Mouse (Mus musculus): ENCODE data around the gene Cyp2f2. TPM values are rescaled to one million over a fixed set of nuclear protein-coding genes. Genes with fewer than 3 reads are reported as not detected.
A peak's percentile ranks its signal among the peaks of the same experiment; 100 is the strongest.

The Cyp2f2 gene
- polyA plus RNA-seq, 1 experiment from 2014 or later = 3.0 TPM

DNA sequence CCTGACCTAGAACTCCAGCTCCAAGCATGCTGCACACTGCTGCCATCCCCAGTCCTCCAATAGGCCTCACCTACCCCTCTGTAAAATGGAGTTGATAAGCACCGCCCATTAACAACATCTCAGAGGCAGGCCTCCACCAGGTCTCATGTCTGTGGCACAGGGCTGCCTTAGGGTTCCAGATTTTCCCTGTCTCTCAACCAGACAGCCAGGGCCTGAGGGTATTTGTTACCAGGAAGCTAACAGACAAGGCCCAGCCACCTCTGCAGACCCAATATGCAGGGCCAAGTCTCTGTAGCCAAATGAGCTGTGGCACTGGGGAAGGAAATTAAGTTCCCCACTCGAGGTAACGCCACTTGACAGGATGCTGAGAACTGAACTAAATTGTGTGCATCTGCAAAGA, 41.2 kb downstream of the Cyp2f2 start:
- no peak overlapping the region for H3K9ac ChIP-seq (ENCODE audit: low read depth, low read length)
- H3K27ac ChIP-seq (ENCODE audit: low read length) = no peak overlapping the region

DNA sequence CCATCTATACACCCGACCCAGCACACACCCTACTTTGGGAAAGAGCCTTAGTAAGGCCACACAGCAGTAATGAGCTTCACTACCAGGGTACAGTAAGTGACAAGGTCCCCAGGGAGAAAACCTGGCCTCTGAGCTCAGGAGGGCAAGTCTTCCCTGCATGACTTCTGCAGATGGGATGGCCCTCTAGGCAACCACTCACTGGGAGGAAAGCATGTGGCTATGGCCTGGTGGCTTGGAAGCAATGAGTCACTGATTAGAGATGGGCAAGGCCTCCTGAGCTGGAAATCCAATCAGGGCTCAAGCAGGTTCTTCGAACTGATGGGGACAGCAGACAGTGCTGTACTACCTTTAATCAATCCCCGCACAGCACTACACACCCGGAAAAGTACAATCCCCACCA, 42.0 kb downstream of the Cyp2f2 start:
- no peak overlapping the region for H3K9ac ChIP-seq (ENCODE audit: low read depth, low read length)
- H3K27me3 ChIP-seq (ENCODE audit: control insufficient read depth, insufficient read depth, low read depth, low read length) = no peaks in the 10 kb centered on the region
- no peak for ATAC-seq (ENCODE audit: low read depth)
- peaks cover 16% of the 10 kb centered on the region for H3K36me3 ChIP-seq (ENCODE audit: control insufficient read depth, insufficient read depth)
- WGBS (ENCODE audit: insufficient replicate concordance) = 73% methylated on average over 4 of the region's 4 CpGs
- H3K4me1 ChIP-seq (ENCODE audit: control insufficient read depth, low read depth, low read length) = peaks cover 43% of the 10 kb centered on the region
- no peaks in the 10 kb centered on the region for H3K9me3 ChIP-seq (replicated peaks; ENCODE audit: control insufficient read depth, low read length)
- H3K27ac ChIP-seq (ENCODE audit: low read length) = no peak overlapping the region
- H3K4me3 ChIP-seq (ENCODE audit: low read depth, low read length) = no peak overlapping the region
- H3K4me2 ChIP-seq (ENCODE audit: low read depth, low read length) = no peak overlapping the region

More for the DNA sequence above, 41.2 kb downstream of the Cyp2f2 start:
- H3K4me2 ChIP-seq (ENCODE audit: low read depth, low read length) = no peak overlapping the region
- ATAC-seq (ENCODE audit: low read depth) = no peak
- H3K36me3 ChIP-seq (ENCODE audit: control insufficient read depth, insufficient read depth) = peaks cover 16% of the 10 kb centered on the region
- H3K9me3 ChIP-seq (replicated peaks; ENCODE audit: control insufficient read depth, low read length) = no peaks in the 10 kb centered on the region
- WGBS (ENCODE audit: insufficient replicate concordance) = 57% methylated on average over 3 of the region's 3 CpGs
- no peaks in the 10 kb centered on the region for H3K27me3 ChIP-seq (ENCODE audit: control insufficient read depth, insufficient read depth, low read depth, low read length)
- no peak overlapping the region for H3K4me3 ChIP-seq (ENCODE audit: low read depth, low read length)
- H3K4me1 ChIP-seq (ENCODE audit: control insufficient read depth, low read depth, low read length) = peaks cover 43% of the 10 kb centered on the region

DNA sequence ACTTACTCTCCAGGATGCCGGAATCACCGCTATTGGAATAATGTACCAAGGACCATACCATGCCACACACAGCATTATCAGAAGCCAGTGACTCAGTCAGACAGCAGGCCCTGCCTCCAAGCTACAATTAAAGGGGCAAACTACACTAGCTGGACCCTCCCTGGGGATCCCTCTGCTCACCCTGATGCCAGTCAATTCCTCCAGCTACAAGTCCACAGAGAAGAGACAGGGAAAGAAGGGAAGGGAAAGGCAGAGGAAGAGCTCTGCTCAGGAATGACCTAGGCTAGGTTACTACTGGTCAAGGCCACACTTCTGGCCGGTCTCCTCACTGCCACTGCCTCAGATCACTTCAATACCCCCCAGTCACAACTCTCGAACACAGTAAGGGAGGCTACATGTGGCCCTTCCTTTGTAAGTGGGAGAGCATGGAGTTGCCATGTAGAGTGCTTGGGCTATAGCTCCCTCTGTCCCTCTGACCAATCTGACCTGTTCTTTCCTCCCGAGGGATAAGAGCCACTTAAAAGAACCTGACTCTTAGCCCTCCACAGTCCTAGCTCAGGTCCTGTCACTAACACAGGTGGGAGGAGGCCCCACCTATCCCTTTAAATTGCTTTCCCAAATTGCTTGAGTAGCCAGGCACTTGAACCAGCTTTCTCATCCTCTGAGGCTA, 43.2 kb downstream of the Cyp2f2 start:
- Histone ChIP-seq H3K9ac (ENCODE audit: low read depth, low read length) (no peak overlapping the region), H3K36me3 (ENCODE audit: control insufficient read depth, insufficient read depth) (peaks cover 13% of the 10 kb centered on the region), H3K4me1 (ENCODE audit: control insufficient read depth, low read depth, low read length) (peaks cover 51% of the 10 kb centered on the region), H3K9me3 (replicated peaks; ENCODE audit: control insufficient read depth, low read length) (no peaks in the 10 kb centered on the region), H3K4me2 (ENCODE audit: low read depth, low read length) (no peak overlapping the region), H3K27me3 (ENCODE audit: control insufficient read depth, insufficient read depth, low read depth, low read length) (no peaks in the 10 kb centered on the region), H3K27ac (ENCODE audit: low read length) (no peak overlapping the region), H3K4me3 (ENCODE audit: low read depth, low read length) (no peak overlapping the region)
- 61% methylated on average over 5 of the region's 5 CpGs for WGBS (ENCODE audit: insufficient replicate concordance)
- no peak for ATAC-seq (ENCODE audit: low read depth)

DNA sequence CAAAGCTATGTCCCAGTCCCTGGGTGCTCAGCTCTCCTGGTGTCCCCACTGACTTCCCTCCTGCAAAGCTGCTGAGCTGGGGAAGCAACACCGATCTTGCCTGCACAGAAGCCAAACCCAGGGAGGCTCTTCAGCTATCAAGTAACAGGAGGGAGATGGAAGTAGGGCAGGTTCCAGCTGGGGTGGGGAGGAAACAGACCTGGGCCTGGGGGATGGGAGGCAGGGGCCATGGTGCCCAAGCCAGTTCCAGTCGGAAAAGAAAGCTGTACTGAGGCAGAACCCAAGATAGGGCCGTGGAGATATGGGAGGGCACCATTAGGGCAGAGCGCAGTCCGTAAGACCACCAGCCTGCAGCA, 43.7 kb downstream of the Cyp2f2 start:
- Histone ChIP-seq H3K27me3 (ENCODE audit: control insufficient read depth, insufficient read depth, low read depth, low read length) (no peaks in the 10 kb centered on the region), H3K9ac (ENCODE audit: low read depth, low read length) (no peak overlapping the region), H3K9me3 (replicated peaks; ENCODE audit: control insufficient read depth, low read length) (no peaks in the 10 kb centered on the region), H3K36me3 (ENCODE audit: control insufficient read depth, insufficient read depth) (peaks cover 8% of the 10 kb centered on the region), H3K4me2 (ENCODE audit: low read depth, low read length) (no peak overlapping the region), H3K27ac (ENCODE audit: low read length) (no peak overlapping the region), H3K4me3 (ENCODE audit: low read depth, low read length) (no peak overlapping the region), H3K4me1 (ENCODE audit: control insufficient read depth, low read depth, low read length) (peaks cover 56% of the 10 kb centered on the region)
- ATAC-seq (ENCODE audit: low read depth) = no peak
- WGBS (ENCODE audit: insufficient replicate concordance) = 82% methylated on average over 5 of the region's 5 CpGs

DNA sequence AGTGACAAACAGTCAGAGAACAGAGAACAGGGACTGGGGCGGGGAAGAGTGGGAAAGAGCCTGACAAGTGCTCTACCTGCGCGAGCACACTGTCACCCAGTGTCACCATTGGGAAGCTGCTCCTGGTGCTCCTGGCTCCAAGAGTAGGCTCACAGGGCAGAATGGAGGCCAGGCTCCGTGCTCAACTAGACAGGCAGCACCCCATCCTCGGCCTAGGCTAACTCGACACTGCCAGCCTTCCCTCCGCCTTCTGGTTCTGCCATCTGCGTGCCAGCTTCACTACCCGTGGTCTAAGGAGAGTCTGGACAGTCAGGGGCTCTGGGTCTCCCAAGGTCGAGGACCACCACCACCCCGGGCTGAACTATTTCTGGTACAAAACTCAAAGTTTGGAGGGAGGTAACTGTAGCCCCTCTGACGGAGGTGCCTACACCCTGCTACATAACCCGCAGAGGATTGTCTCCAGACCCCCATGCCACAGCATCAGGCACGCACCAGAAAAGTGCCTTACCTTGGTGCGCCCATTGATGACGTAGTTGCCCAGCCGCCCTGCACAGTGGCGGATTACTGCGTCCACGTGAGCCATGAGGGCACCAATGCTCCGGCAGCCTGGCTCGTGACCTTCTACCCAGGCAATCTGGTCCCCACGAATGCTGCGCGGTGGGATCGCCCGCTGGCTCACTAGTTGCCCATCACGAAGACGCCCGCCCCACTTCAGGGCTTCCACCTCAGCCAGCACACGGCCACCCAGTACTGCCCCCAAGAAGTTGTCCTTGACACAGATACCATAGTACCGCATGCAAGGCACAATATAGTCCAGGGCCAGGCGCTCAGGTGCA, 44.6 kb downstream of the Cyp2f2 start:
- no peak overlapping the region for H3K4me3 ChIP-seq (ENCODE audit: low read depth, low read length)
- H3K4me1 ChIP-seq (ENCODE audit: control insufficient read depth, low read depth, low read length) = peaks cover 60% of the 10 kb centered on the region
- H3K9me3 ChIP-seq (replicated peaks; ENCODE audit: control insufficient read depth, low read length) = no peaks in the 10 kb centered on the region
- H3K4me2 ChIP-seq (ENCODE audit: low read depth, low read length) = peak overlapping the region; percentile 87; the same call in 1 of the 2 replicates
- H3K27me3 ChIP-seq (ENCODE audit: control insufficient read depth, insufficient read depth, low read depth, low read length) = no peaks in the 10 kb centered on the region
- 84% methylated on average over 33 of the region's 33 CpGs for WGBS (ENCODE audit: insufficient replicate concordance)
- ATAC-seq (ENCODE audit: low read depth) = no peak
- H3K9ac ChIP-seq (ENCODE audit: low read depth, low read length) = no peak overlapping the region
- no peaks in the 10 kb centered on the region; the same call in 1 of the 2 replicates for H3K36me3 ChIP-seq (ENCODE audit: control insufficient read depth, insufficient read depth)
- H3K27ac ChIP-seq (ENCODE audit: low read length) = no peak overlapping the region

DNA sequence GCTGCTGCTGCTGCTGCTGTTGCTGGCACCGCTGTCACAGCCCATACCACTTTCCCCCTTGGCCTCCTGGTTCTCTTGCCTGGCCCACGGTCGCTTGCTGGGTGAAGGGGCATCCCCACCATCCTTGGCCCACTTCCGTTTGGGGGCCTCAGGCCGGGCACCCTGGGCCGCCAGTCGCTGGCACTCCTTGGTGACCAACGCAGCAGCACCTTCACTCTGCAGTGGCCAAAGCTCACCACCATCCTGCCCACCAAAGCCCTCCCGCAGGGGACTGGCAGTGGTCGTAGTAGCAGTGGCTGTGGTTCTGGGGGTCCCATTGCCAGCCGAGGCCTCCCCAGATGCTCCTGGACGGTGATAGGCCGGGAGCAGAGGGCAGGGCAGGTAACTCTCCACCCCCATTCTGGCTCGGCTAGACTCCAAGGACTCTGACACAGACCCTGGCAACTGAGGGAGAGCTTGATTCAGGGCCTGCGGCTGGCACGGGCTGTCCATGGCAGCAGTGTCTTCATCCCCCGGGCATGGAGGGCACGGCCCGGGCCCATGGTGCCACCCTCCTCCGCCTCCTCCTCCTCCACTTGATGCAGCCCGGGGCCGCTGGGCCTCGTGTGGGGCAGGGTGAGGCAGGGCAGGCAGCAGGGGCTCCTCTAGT, 45.4 kb downstream of the Cyp2f2 start:
- WGBS (ENCODE audit: insufficient replicate concordance) = 75% methylated on average over 23 of the region's 23 CpGs
- ATAC-seq (ENCODE audit: low read depth) = no peak
- Histone ChIP-seq H3K4me1 (ENCODE audit: control insufficient read depth, low read depth, low read length) (peaks cover 60% of the 10 kb centered on the region), H3K9me3 (replicated peaks; ENCODE audit: control insufficient read depth, low read length) (no peaks in the 10 kb centered on the region), H3K9ac (ENCODE audit: low read depth, low read length) (peak overlapping the region; percentile 87), H3K27me3 (ENCODE audit: control insufficient read depth, insufficient read depth, low read depth, low read length) (no peaks in the 10 kb centered on the region), H3K27ac (ENCODE audit: low read length) (no peak overlapping the region; the same call in 1 of the 2 replicates), H3K4me2 (ENCODE audit: low read depth, low read length) (peak overlapping the region; percentile 87), H3K36me3 (ENCODE audit: control insufficient read depth, insufficient read depth) (no peaks in the 10 kb centered on the region), H3K4me3 (ENCODE audit: low read depth, low read length) (peak overlapping the region; percentile 77)

DNA sequence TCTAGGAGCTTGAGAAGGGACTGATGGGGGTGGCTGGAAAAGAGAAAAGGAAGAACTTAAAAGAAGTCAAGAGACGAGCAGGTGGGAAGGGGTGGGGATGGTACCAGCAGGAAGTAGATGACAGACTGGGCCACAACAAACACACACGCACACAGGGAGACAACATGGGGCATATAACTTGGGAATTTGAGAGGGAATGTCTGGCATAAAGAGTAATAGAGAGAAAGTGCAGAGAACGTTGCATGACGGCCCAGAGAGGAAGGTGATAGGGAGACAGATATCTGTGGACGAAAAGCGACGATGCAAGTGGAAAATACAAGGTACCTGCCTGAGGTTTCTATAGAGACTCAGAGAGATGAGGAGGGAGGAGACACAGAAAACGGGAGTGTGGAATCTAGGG, 46.0 kb downstream of the Cyp2f2 start:
- ATAC-seq (ENCODE audit: low read depth) = no peak
- H3K27me3 ChIP-seq (ENCODE audit: control insufficient read depth, insufficient read depth, low read depth, low read length) = no peaks in the 10 kb centered on the region
- H3K9me3 ChIP-seq (replicated peaks; ENCODE audit: control insufficient read depth, low read length) = no peaks in the 10 kb centered on the region
- 3% methylated on average over 8 of the region's 8 CpGs for WGBS (ENCODE audit: insufficient replicate concordance)
- H3K27ac ChIP-seq (ENCODE audit: low read length) = peak overlapping the region; percentile 95
- no peaks in the 10 kb centered on the region for H3K36me3 ChIP-seq (ENCODE audit: control insufficient read depth, insufficient read depth)
- H3K4me2 ChIP-seq (ENCODE audit: low read depth, low read length) = peak overlapping the region; percentile 87
- peak overlapping the region; percentile 87 for H3K9ac ChIP-seq (ENCODE audit: low read depth, low read length)
- peaks cover 54% of the 10 kb centered on the region for H3K4me1 ChIP-seq (ENCODE audit: control insufficient read depth, low read depth, low read length)
- H3K4me3 ChIP-seq (ENCODE audit: low read depth, low read length) = peak overlapping the region; percentile 77

DNA sequence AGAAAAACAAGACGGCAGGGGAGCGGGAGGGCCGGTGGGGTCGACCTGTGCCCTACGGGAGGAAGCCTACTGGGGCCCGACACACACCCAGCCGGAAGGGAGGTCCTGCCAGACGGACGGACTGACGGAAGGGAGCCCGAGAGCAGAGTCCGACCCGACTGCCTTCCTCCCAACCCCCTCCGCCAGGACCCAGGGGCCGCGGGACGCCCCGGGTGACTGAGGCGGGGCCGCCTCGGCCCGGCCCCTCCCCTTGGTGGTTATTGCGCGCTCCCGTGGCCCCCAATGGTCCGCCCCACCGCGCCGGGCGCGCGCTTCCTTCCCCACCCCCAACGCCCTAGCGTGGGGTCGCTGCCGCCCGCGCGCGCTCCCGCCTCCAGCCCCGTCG, 46.5 kb downstream of the Cyp2f2 start:
- ATAC-seq (ENCODE audit: low read depth) = peak; percentile 81
- WGBS (ENCODE audit: insufficient replicate concordance) = 0% methylated on average over 21 of the region's 43 CpGs
- Histone ChIP-seq H3K4me3 (ENCODE audit: low read depth, low read length) (peak overlapping the region; percentile 77), H3K9me3 (replicated peaks; ENCODE audit: control insufficient read depth, low read length) (no peaks in the 10 kb centered on the region), H3K4me1 (ENCODE audit: control insufficient read depth, low read depth, low read length) (peaks cover 49% of the 10 kb centered on the region), H3K4me2 (ENCODE audit: low read depth, low read length) (peak overlapping the region; percentile 87), H3K9ac (ENCODE audit: low read depth, low read length) (peak overlapping the region; percentile 87), H3K36me3 (ENCODE audit: control insufficient read depth, insufficient read depth) (no peaks in the 10 kb centered on the region), H3K27me3 (ENCODE audit: control insufficient read depth, insufficient read depth, low read depth, low read length) (no peaks in the 10 kb centered on the region), H3K27ac (ENCODE audit: low read length) (peak overlapping the region; percentile 95)

Measured in liver, embryonic 16.5 days (tissue).